Mouse (Mus musculus) adrenal gland, postnatal 25 days (tissue): ENCODE results near the gene Reg4. TPM values are rescaled to one million over a fixed set of nuclear protein-coding genes. Genes with fewer than 3 reads are reported as not detected.
A peak's percentile ranks its signal among the peaks of the same experiment; 100 is the strongest.

Source experiments
- DNase-seq: peaks from one replicate; pipeline ENCODE4 v3.0.0; 2021; ENCODE audit warnings: mixed read lengths
- total RNA-seq: library from RNA; stranded (reverse); gene quantifications from 2 replicates; pipeline ENCODE4 v1.2.3, GENCODE M21; 2021

The Reg4 gene
- total RNA-seq, 1 experiment from 2014 or later: not detected

GRCm38 (mm10) chr3:98237240-98237639 lies 15.3 kb downstream of the Reg4 start:
- DNase-seq: no peak

GRCm38 (mm10) chr3:98238150-98238549 lies 16.2 kb downstream of the Reg4 start:
- DNase-seq: no peak

DNA sequence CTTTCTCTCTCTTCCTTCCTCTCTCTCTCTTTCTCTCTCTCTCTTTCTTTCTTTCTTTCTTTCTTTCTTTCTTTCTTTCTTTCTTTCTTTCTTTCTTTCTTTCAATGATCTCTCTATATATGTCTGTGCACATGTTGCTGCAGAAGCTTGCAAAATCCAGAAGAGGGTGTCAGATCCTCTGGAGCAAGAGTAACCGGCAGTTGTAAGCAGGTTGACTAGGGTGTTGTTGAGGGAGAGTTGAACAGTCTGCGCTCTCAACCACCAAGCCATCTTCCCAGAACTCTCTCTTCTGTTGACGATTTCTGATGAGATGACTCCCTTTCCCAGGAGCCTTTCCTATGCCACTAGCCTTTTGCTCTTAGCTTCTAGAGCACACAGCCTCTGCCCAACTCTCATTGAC lies 20.1 kb downstream of the Reg4 start:
- DNase-seq: no peak

- no peak for DNase-seq
Measured at GRCm38 (mm10) chr3:98242458-98243037, 20.6 kb downstream of the Reg4 start.

DNA sequence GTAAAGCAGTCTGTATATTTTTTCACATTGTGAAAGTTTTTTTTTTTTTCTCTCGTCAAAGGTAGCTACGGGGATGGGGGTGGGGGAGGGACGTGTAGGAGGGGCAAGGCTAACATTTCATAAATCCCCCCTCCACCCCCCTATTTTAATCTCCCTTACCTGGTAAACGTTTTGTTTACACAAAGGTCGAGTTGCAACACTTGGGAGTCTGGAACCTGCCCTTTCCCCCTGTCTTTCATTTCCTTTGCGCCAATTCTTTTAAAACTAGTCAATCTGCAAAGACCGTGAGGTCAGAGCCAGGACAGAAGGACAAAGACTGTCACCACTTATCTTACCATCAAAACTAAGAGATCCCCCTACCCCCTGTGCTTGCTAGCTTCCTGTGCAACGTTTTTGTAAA lies 23.9 kb downstream of the Reg4 start:
- DNase-seq: no peak

DNA sequence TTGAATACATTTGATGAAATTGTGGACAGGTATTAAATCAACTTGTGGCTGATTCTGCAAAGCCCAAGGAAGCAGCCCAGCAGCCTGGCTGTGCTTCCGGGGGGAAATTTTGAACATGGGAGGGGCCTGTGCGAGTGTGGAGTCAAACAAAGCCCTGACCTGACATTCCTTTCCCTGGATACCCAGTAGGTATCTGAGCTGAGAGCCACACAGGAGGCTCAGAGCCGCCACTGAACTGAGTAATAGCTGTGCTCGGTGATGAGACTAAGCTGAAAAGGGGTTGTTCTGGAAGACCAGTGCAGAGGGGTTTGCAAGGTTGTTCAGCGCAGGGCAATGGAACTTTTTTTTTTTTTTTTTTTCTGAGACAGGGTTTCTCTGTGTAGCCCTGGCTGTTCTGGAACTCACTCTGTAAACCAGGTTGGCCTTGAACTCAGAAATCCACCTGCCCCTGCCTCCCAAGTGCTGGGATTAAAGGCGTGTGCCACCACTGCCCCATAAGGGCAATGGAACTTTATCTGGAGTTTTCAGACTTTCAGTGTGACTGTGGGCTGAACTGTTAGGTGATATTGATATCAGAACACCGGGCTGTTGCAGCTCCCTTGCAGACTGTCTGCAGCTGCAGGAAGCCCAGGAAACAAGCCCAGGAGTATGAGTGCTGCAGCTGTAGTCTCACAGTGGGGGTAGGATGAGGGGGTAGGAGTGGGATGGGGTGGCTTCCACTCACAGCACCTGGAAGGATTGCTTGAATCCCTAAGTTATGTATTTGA lies 25.2 kb downstream of the Reg4 start:
- DNase-seq: no peak

GRCm38 (mm10) chr3:98249378-98249777 lies 27.4 kb downstream of the Reg4 start:
- DNase-seq: no peak

- no peak for DNase-seq
Measured at GRCm38 (mm10) chr3:98249833-98250448, 28.0 kb downstream of the Reg4 start.

DNA sequence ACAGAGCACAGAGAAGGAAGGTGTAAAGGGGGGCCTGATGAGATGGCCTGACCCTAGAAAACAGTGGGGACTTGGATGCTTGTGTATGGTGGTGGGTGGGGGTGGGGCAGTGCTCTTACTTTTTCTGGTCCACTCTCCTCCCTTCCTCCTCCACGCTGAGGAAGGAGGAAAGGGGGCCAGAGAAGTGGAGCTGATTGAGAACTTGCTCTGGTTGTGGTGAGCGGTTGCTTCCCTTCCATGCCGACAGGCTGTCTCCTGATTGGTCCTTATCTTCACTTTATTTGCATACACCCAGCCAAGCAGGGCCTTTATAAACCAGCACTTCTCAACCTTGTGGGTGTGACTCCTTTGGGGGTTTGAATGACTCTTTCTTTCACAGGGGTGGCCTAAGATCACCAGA lies 32.1 kb downstream of the Reg4 start:
- DNase-seq: no peak

DNA sequence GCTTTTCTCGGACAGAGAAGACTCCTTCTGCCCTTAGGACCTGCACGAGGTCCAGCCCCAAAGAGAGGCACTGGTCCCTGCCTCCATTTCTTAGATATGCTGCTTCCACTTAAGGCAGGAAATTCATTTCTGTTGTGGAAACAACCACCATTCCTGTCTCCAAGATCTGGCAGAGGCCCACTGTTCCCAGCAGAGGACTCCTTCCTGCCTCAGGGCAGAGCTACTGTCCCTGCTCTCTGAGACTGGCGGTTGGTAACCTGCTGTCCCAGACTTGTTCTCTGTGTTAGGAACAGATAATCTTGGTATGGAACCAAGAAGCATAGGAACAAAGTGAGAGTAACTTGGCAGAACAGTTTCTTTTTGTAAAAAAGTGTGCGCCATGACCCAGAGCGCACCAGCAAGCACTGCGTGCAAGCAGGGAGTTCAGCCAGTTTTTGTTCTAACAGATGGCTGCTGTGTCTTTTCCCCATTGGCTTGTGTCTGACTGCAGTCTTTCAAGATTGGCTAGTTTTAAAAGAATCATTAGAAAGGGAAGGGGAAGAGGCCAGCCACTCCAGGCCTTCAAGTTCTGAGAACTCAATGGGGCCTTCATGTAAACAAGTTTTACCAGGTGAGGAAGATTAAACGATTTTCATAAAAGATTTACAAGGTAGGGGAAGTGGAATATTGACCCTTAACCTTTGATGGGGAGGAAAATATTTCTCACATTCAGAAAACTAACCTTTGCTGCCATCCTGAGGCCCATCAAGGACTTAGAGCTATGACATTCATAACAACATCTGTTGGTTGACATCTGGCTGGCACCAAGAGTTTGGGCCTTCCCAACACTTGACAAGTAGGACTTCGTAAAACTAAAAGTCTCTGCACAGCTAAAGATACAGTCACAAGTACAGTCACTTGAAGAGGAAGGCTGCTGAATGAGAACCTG lies 33.0 kb downstream of the Reg4 start:
- no peak for DNase-seq

DNA sequence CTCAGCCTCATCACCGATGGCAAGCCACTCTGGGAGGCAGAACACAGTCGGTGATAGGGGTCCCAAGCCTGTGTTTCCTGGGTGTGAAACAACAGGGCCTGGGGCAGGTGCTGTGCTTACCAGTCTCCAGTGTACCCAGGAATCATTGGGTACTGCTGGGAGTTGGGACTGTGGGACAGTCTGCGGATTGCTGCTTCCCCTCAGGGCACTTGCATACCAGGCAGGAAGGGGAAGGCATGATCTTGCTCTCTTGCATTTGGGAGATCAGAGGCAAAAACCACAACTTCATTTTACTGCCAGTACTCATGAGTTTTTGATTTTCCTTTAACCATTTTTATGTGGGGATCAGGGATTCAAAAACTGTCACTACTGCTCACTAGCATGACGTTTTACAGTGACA lies 36.8 kb downstream of the Reg4 start:
- no peak for DNase-seq

GRCm38 (mm10) chr3:98259271-98259751 lies 37.4 kb downstream of the Reg4 start:
- DNase-seq: no peak

DNA sequence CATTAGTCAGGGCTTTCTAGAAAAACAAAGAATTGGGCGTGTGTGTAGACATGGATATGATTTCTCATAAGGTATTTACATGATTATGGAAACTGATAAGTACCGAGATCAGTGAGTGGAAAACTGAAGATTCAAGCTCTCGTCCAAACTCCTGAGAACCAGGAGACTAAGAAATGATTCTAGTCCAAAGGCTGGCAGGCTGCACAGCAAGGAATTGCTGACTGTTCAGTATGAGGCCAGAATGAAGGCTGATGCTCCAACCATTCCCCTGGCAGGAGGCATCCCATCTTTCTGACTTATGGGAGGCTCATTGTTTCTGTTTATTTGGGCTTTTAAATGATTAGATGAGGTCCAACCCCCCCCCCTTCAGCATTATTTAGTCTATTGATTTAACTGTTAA lies 38.6 kb downstream of the Reg4 start:
- DNase-seq: no peak

GRCm38 (mm10) chr3:98261415-98261814 lies 39.5 kb downstream of the Reg4 start:
- DNase-seq: no peak

DNA sequence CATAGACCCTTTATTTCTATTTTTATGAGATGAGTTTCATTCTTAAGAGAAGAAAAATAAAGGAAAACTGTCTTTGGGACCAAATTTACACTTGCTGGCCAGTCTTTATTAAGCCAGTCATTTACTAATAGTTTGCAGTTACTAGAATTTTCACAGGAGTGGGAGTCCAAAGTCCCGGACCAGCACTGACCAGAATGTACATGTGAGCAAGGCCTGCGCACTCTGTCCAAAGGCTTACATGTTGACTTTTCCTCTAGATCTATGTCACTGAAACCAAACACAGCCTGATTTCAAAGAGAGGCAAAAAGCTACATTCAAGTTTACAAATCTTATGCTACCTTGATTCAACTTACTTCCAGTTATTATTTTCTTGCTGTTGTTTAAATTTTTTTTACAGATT lies 40.2 kb downstream of the Reg4 start:
- no peak for DNase-seq

DNA sequence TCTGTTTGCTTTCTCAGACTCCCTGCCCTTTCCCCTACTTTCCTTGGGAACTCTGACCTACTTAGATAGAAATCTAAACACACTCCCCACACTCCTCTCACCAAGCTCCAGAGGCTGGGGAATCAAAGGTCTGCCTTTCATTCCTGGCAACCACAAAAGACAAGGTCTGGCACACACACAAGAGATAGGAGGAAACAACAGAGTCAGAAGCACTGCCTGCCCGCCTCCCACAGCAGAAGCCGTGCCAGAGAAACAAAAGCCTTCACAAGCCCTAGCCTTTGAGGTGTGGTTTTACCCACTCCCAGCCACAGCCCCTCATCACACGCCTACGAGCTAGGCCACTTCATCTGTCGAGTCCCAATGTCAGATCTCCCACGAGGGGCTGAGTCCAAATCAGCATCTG lies 45.3 kb downstream of the Reg4 start:
- no peak for DNase-seq

DNA sequence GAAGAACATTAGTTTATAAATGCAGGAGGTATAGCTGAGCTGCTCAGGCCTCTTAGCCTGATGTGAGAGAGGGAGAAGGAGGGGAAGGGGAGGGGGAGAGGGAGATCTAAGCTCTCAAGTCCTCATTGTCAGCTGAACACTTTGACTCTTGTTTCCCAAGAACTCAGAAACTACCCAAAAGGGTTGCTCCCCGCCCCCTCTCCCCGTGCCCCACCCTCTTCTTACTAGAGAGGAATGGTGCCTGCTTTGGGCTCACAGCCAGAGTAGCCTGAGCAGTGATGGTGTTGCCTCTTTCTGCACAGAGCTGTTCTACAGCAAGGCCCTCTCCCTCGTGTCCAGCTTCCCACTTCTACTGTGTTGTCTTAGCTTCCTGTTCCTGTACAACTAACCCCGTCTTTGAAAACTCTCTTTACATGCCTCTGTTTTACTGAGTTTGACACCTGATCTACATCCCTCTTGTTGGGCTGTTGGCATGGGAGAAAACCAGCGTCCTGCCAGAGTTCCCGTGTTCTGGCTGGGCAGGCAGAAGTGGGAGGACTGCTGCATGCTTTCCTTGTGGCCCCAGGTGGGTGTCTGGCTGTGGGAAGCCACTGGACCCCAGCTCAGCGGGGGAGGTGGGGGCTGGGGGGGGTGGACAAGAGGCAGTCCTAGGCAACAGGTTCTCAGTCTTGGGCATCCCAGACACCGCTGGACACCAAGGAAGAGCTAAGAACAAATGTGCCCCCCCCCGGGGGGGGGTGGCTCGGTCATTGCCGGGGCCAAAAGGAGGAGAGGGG lies 51.9 kb downstream of the Reg4 start:
- DNase-seq: no peak

DNA sequence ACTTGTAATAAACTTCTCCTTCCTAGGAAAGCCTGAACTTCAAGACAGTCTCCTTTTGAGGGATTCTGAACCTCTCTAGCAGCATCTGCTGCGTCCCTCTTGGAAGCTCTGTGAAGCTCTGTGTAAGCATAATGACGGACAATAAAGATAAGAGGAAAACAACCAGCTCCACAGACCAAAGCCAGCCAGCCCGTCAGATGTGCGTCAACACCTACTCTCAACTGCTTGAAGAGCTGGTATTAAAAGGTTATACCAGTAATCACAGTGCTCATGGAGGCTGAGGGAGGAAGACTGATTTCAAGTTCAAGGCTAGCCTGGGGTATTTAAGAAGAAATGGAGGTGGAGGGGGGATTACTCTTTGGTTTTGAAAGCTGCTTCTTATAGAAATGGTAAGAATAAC lies 57.7 kb downstream of the Reg4 start:
- no peak for DNase-seq

GRCm38 (mm10) chr3:98280204-98280932 lies 58.4 kb downstream of the Reg4 start, which contains the start of gene Hmgcs2:
Gene Hmgcs2 (plus strand): TSS chr3:98280435.
- DNase-seq: no peak

DNA sequence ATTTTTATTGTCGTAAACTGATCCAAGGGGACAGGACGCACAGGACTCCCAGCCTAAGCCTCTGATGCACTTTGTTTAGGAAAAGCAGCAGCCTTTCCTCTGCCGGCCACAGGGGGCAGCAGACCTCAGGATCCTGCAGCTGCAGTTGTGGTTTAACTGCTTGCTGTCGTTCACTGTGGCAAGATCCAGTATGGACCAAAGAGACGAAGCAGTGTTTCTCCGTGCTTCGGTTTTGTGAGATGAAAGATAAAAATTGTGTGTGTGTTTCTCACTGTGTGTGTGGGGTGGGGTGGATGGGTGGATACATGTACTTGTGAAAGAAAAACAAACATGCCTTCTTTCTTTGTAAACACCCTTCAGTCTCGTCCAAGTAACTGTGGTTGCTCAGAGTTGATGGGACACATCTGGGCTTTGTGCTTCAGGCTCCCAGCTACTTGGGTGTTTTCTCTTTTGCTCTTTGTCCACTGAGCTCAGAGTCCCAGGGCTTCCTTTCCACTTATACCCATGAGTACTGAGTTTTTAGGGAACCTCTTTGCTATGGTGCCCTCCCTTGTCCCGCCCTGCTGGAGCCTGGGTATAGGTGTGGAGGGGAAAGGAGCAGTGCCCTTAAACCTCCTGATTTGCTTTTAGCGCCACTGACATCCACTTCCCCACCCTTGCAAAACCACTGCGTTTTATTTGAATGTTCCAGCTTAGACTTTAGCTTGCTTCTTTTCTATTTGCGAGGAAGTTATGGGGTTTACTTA lies 59.1 kb downstream of the Reg4 start:
- peak; percentile 62 for DNase-seq
